Mouse (Mus musculus) lung, postnatal 0 days (tissue): ENCODE data around the gene Gm3045.

Experiments used
- CTCF ChIP-seq: IDR thresholded peaks from 2 replicates; pipeline ENCODE4 v1.5.1; 2016; ENCODE audit warnings: antibody characterized with exemption, mild to moderate bottlenecking
- EP300 ChIP-seq: IDR thresholded peaks from 2 replicates; pipeline ENCODE4 v1.6.1; 2016; ENCODE audit warnings: antibody characterized with exemption, mild to moderate bottlenecking, control low read depth

- no peak for TF ChIP-seq EP300
- peak; percentile 90 for TF ChIP-seq CTCF
Measured at GRCm38 (mm10) chr13:56428724-56429500, 2.5 kb downstream of the Gm3045 start.
